ENCODE assay signal across 12 mouse cellular contexts in the genomic region with DNA sequence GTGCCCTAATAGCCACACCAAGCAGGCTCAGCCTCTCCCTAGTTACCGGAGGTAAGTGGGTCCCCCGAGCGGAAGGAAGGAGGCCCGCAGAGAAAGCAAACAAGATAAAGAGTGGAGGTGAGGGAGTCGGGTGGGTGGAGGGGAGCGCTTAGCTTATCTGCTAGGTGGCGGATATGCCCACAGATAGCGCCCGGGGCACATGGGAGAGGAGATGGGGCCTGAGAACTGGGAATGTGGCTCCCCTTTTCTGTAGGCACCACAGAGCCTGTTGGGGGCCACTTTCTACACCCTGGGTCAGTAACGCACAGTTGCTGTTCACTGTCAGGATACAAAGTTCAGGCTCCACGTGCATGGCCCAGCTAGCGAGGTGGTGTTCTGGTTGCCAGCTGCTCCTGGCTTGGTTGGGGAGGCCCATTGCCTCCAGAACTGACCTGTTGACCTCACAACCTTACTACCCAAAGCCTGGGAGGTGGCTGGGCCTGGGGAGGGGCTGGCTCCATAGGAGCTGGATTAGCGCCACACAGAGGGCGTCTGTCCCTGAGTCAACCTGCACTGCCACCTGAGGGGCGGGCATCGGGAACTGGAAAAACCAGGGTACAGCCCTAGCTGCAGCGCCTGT. TPM values are rescaled to one million over a fixed set of nuclear protein-coding genes. Genes with fewer than 3 reads are reported as not detected.
DNase-seq lines count a peak whose midpoint lies in the region; ATAC-seq and TF ChIP-seq lines count a peak whose summit lies in the region.
"Had no signal": no experiment of that assay in that cellular context is flagged by ENCODE, and none has a peak within 500 bp of the region (broad histone marks: within the 10 kb centered on the region; RNA-seq: fewer than 3 reads in every experiment).

No protein-coding gene starts in this region.

- peaks cover 89% of the 10 kb centered on the region for H3K4me1 ChIP-seq in heart, embryonic 12.5 days (replicated peaks)
- H3K4me1 ChIP-seq in kidney, adult 2 months (ENCODE audit: control insufficient read depth, insufficient read depth, low read length): peaks cover 40% of the 10 kb centered on the region
- H3K4me1 ChIP-seq in liver, embryonic 13.5 days (replicated peaks): peaks cover 53% of the 10 kb centered on the region
- peaks cover 38% of the 10 kb centered on the region for H3K4me1 ChIP-seq in midbrain, embryonic 14.5 days (ENCODE audit: control insufficient read depth, insufficient read depth, low read length)

- ATAC-seq in heart, embryonic 12.5 days (ENCODE audit: insufficient number of reproducible peaks, low FRiP score): no peak
- peak; percentile 18; the same call in 1 of the 2 replicates for ATAC-seq in liver, embryonic 13.5 days (ENCODE audit: low read depth)
- no peak for ATAC-seq in midbrain, embryonic 14.5 days (ENCODE audit: low FRiP score, low TSS enrichment)
- ATAC-seq: forebrain, embryonic 13.5 days had no signal

- H3K4me2 ChIP-seq in heart, embryonic 12.5 days: peak overlapping the region; percentile 22
- no peak overlapping the region; the same call in 1 of the 2 replicates for H3K4me2 ChIP-seq in liver, embryonic 13.5 days
- no peak overlapping the region for H3K4me2 ChIP-seq in midbrain, embryonic 14.5 days (ENCODE audit: low read length)
- H3K4me2 ChIP-seq: forebrain, embryonic 13.5 days; neural tube, embryonic 13.5 days had no signal

- H3K36me3 ChIP-seq in heart, embryonic 12.5 days: peaks cover 27% of the 10 kb centered on the region
- H3K36me3 ChIP-seq in kidney, adult 2 months (ENCODE audit: control insufficient read depth, insufficient read depth, low read length): no peaks in the 10 kb centered on the region
- H3K36me3 ChIP-seq in liver, embryonic 13.5 days: 0 out of 2 replicates have a peak, but pooled peaks cover 4% of the 10 kb centered on the region
- no peaks in the 10 kb centered on the region for H3K36me3 ChIP-seq in midbrain, embryonic 14.5 days (ENCODE audit: control insufficient read depth, insufficient read depth, low read length)
- H3K36me3 ChIP-seq: neural tube, embryonic 13.5 days had no signal

- peak overlapping the region; percentile 96 for H3K27ac ChIP-seq in heart, embryonic 12.5 days (ENCODE audit: poor library complexity, severe bottlenecking)
- H3K27ac ChIP-seq in kidney, adult 2 months (ENCODE audit: insufficient read depth, low read depth, low read length): no peak overlapping the region
- peak overlapping the region; percentile 64 for H3K27ac ChIP-seq in liver, embryonic 13.5 days
- H3K27ac ChIP-seq in midbrain, embryonic 14.5 days (replicated peaks; ENCODE audit: low read depth, low read length): no peak overlapping the region
- H3K27ac ChIP-seq: forebrain, embryonic 13.5 days; macrophage; neural tube, embryonic 13.5 days had no signal

- H3K4me3 ChIP-seq in heart, embryonic 12.5 days: no peak overlapping the region
- H3K4me3 ChIP-seq in kidney, adult 2 months (ENCODE audit: insufficient read depth, low read depth, low read length): no peak overlapping the region
- H3K4me3 ChIP-seq in liver, embryonic 13.5 days (replicated peaks): no peak overlapping the region
- no peak overlapping the region for H3K4me3 ChIP-seq in midbrain, embryonic 14.5 days (replicated peaks; ENCODE audit: low read depth, low read length)
- H3K4me3 ChIP-seq: forebrain, embryonic 13.5 days; neural tube, embryonic 13.5 days had no signal

- 39% methylated on average over 17 of the region's 17 CpGs for WGBS in heart, embryonic 12.5 days
- 70% methylated on average over 17 of the region's 17 CpGs for WGBS in kidney, adult 2 months
- WGBS in liver, embryonic 13.5 days (ENCODE audit: insufficient replicate concordance): 32% methylated on average over 17 of the region's 17 CpGs
- 78% methylated on average over 17 of the region's 17 CpGs for WGBS in midbrain, embryonic 14.5 days

- no peak for TF ChIP-seq POLR2A in kidney, adult 2 months (IDR thresholded peaks at IDR 0.05; ENCODE audit: low read depth, low read length)

- DNase-seq in heart, postnatal 14 days: no peak
- peak; percentile 42 for DNase-seq in 416B (ENCODE audit: low read depth)
- DNase-seq in kidney, adult 2 months: peak; percentile 83
- no peak for DNase-seq in liver, embryonic 13.5 days
- DNase-seq in midbrain, embryonic 14.5 days: no peak
- no peak for DNase-seq in cerebellum, postnatal 10 days
- no peak for DNase-seq in ovary, adult 18-20 months (ENCODE audit: low spot score)

- no peaks in the 10 kb centered on the region for H3K9me3 ChIP-seq in heart, embryonic 12.5 days (replicated peaks)
- H3K9me3 ChIP-seq in liver, embryonic 13.5 days (replicated peaks): no peaks in the 10 kb centered on the region
- no peaks in the 10 kb centered on the region for H3K9me3 ChIP-seq in midbrain, embryonic 14.5 days (ENCODE audit: control insufficient read depth, low read length)
- H3K9me3 ChIP-seq: forebrain, embryonic 13.5 days; neural tube, embryonic 13.5 days had no signal

- no peaks in the 10 kb centered on the region for H3K27me3 ChIP-seq in heart, embryonic 12.5 days (replicated peaks)
- no peaks in the 10 kb centered on the region for H3K27me3 ChIP-seq in kidney, adult 2 months (replicated peaks; ENCODE audit: control insufficient read depth, insufficient read depth, low read length)
- no peaks in the 10 kb centered on the region for H3K27me3 ChIP-seq in liver, embryonic 13.5 days
- no peaks in the 10 kb centered on the region for H3K27me3 ChIP-seq in midbrain, embryonic 14.5 days (ENCODE audit: control insufficient read depth, insufficient read depth, low read length)
- H3K27me3 ChIP-seq: forebrain, embryonic 13.5 days; neural tube, embryonic 13.5 days had no signal

- TF ChIP-seq CTCF in kidney, adult 2 months (conservative IDR thresholded peaks at IDR 0.05; ENCODE audit: insufficient read depth, insufficient read length, low read depth, low read length): no peak

- intact Hi-C loops in heart, postnatal 14 days (cut with DNase I): no loop called here

- H3K9ac ChIP-seq in heart, embryonic 12.5 days: 0 out of 2 replicates have a peak overlapping the region, but pooled peaks have one; percentile 2
- H3K9ac ChIP-seq in liver, embryonic 13.5 days: 0 out of 2 replicates have a peak overlapping the region, but pooled peaks have one; percentile 6
- no peak overlapping the region for H3K9ac ChIP-seq in midbrain, embryonic 14.5 days (replicated peaks; ENCODE audit: low read length)
- H3K9ac ChIP-seq: forebrain, embryonic 13.5 days; neural tube, embryonic 13.5 days had no signal

RNA-seq across cellular contexts. Expression of gene Epha2, which starts 11.6 kb away (rescaled TPM):
- polyA plus RNA-seq in heart, embryonic 12.5 days (2016; fragmentation: Nextera tagmentation; extraction: Ambion mirVana): 5.3 and 6.1 TPM in 2 replicates
- total RNA-seq in heart, postnatal 14 days (2021): 1 to 10 TPM; 8.0 to 8.9 TPM
- polyA plus RNA-seq in kidney, adult 2 months (2012; rRNA removed): 8.1 and 9.6 TPM in 2 replicates
- polyA plus RNA-seq in liver, embryonic 13.5 days (2015; fragmentation: Nextera tagmentation; extraction: Ambion mirVana): 0.86 and 1.0 TPM in 2 replicates
- 1.2 and 1.7 TPM in 2 replicates for polyA plus RNA-seq in midbrain, embryonic 14.5 days (2014; fragmentation: Nextera tagmentation; extraction: Ambion mirVana)

RNA-seq across cellular contexts. Expression of gene Fam131c, which starts 55.4 kb away (rescaled TPM):
- polyA plus RNA-seq in heart, embryonic 12.5 days (2016; fragmentation: Nextera tagmentation; extraction: Ambion mirVana): 0.93 and 1.1 TPM in 2 replicates
- total RNA-seq in heart, postnatal 14 days (2021): under 1 TPM; 0.15 to 0.65 TPM
- polyA plus RNA-seq in kidney, adult 2 months (2012; rRNA removed): 1.8 and 2.0 TPM in 2 replicates
- 0.09 TPM in 1 of 2 replicates, not detected in the other for polyA plus RNA-seq in liver, embryonic 13.5 days (2015; fragmentation: Nextera tagmentation; extraction: Ambion mirVana)
- polyA plus RNA-seq in midbrain, embryonic 14.5 days (2014; fragmentation: Nextera tagmentation; extraction: Ambion mirVana): 26.7 and 37.2 TPM in 2 replicates
- total RNA-seq: granulocyte monocyte progenitor cell, adult 5-6 weeks had no signal
- polyA plus RNA-seq: macrophage had no signal

Comparison
In these comparisons a context has a peak if more than half of its experiments do, and no peak if none do; other contexts are left out.
1. H3K27ac ChIP-seq: peak in heart, embryonic 12.5 days (single experiment) and liver, embryonic 13.5 days (single experiment); none in kidney, adult 2 months (single experiment) and midbrain, embryonic 14.5 days (single experiment).
2. DNase-seq: peak in 416B (single experiment) and kidney, adult 2 months (single experiment); none in heart, postnatal 14 days (0 of 2), liver, embryonic 13.5 days (single experiment), midbrain, embryonic 14.5 days (single experiment), cerebellum, postnatal 10 days (0 of 2) and ovary, adult 18-20 months (single experiment).